Mouse (Mus musculus) CH12F3 (cell line): ENCODE results near the gene Ubtd2.

Source experiments
- in situ Hi-C: fragments of 300-500 bp; cut with MboI; formaldehyde crosslinking; loops from 2 replicates; pipeline ENCODE4 v1.14.3; 2020; ENCODE audit warnings: low sequenced_read_pairs

The Ubtd2 gene

DNA sequence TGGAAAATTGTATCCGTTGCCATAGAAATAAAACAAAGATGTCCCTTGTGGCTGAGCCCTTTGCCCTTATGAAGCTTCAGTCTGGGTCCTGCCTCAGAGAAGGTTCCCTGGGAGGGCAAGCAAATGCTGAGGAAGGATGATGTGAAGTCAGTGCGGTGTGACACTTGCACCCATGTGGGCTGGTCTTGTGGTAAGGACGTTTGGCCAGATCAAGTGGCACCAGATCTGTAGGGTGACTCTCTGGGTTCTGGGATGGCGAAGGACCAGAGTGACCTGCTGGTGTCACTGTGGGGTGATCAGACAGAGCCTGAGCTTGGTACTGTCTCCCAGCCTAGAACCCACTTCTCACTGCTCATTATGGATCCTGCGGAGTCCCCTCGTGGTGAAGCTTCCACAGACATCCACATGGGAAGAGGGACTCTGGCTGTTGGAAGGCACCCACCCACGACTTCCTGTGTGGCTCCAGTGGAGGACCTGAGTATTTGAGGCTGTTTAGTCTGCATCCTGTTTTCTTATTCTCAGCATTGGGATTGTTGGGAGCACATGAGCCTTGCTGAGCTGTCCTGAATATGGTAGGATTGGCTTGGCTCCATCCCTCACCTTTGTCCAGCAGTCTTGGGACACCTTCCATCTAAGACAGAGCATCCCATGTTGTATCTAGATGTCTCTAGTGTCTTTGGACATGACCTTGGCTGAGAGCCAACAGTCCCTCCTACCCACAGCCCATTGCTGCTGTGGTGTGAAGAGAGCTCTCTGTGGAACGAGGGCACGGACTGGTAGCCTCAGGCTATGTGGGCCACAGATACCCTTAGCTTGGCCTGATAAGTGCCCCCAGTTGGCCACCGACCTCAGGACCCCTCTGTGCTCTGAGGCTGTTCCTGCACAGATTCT lies 106.5 kb downstream of the Ubtd2 start:
- in situ Hi-C loops: no loop called here

DNA sequence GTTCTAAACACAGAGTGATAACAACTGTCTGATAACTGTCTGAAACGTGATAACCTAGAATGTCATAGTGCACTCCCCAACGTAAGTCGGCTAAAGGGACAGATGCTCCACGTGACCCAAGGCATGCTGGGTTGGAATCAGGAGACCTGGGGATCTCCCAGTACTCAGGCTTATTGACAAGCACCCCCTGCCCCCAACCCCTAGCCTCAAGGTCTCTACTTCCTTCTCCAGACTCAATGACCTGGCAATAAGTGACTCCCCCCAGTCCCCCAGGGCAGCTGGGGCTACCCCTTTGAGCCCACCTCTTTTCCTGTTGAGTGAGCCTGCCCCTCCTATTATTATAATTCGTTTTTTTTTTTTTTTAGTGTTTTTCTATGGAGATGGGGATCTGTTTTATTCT lies 107.5 kb downstream of the Ubtd2 start:
- in situ Hi-C loops: no loop called here

DNA sequence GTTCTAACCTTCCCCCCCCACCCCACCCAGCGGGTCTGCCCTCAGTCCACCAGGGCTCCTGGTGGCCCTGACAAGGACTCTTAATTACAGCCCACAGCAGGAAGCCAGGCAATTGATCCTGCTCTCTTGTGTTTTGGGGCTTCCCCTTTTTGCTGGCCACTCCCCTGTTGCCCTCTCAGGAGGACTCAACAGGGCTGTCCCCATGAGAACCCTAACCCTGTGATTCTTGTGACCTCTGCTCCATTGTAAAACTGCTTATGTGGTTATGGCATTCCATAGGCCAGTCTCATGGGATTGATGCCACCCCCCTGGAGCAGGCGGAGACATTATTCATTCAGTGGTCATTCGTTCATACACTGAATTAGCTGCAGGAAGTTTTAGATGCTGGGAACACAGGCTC lies 108.5 kb downstream of the Ubtd2 start:
- in situ Hi-C loops: no loop called here

DNA sequence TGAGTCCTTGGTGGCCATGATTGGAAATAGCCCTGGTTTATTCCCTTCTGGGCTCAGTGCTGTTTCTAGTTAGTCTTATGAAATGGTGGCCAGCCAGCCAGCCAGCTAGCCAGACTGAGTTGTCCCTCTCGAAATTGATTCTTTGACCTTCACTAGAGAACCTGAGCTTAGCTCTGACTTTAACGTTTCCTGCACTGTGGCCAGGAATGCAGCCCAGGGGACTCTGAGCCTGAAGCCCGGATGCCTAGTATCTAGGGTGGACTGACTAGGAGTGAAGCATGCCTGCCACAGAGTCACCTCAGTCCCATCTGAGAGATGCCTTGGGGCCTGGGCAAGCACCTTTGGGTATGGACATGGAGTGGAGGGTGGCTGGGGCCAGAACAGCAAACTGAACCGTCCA lies 109.5 kb downstream of the Ubtd2 start:
- in situ Hi-C loops: no loop called here

- in situ Hi-C loops: no loop called here
These were observed 109.9 kb downstream of the Ubtd2 start for GRCm38 (mm10) chr11:32565088-32565487.

DNA sequence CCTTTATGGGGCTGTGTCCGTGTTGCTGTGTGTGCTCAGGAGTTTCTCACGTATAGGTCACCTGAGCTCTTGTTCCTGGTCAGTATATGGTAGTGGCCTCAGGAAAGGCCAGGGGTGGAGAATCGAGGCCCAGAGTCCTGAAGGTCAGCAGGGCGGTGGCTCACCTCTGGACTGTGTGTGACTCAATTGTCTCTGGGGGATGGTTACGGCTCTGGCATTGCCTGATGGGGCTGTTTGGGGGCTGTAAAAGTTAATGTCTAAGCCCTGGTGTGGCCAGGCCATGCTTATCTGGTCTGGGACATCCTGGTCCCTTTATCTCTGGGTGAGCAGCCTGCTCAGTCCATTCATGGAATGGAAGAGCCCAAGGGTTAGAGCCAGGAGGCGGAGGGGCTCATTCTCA lies 111.0 kb downstream of the Ubtd2 start:
- in situ Hi-C loops: no loop called here
